Mouse (Mus musculus): Measurements from ENCODE around the gene Mtx3. TPM values are rescaled to one million over a fixed set of nuclear protein-coding genes. Genes with fewer than 3 reads are reported as not detected.

Mtx3 gene
- polyA plus RNA-seq, 1 experiment from 2014 or later, result 4.8 TPM

Other genes with a start within 250 kb of the Mtx3 start
- gene Serinc5, start 233.7 kb upstream of the Mtx3 start, polyA plus RNA-seq (2014; fragmentation: Nextera tagmentation; extraction: Ambion mirVana), result 11.0 and 12.6 TPM in 2 replicates
- 36.0 and 36.8 TPM in 2 replicates for gene Thbs4, start 49.9 kb upstream of the Mtx3 start, polyA plus RNA-seq (2014; fragmentation: Nextera tagmentation; extraction: Ambion mirVana)

All from heart, embryonic 14.5 days (tissue).